Mouse (Mus musculus) kidney, postnatal 0 days (tissue): Measurements from ENCODE around the gene Stx12. TPM values are rescaled to one million over a fixed set of nuclear protein-coding genes. Genes with fewer than 3 reads are reported as not detected.
A peak's percentile ranks its signal among the peaks of the same experiment; 100 is the strongest.

Experiments
- ATAC-seq: fragments of 200-750 bp; cut with Nextera tagmentation; replicated peaks from 2 replicates; pipeline ENCODE4 v1.8.0; 2017; ENCODE audit warnings: low read depth, moderate number of reproducible peaks, moderate TSS enrichment, moderate library complexity; ENCODE audit not compliant: low FRiP score
- DNase-seq: peaks from one replicate; pipeline ENCODE4 v3.0.0-alpha.2; 2016; ENCODE audit warnings: low spot score
- H3K27ac ChIP-seq: fragments of 300-500 bp; sonication (generic); 2 replicates; pipeline ENCODE4 v1.5.1; 2014; ENCODE audit warnings: mild to moderate bottlenecking
- H3K27me3 ChIP-seq: fragments of 300-500 bp; sonication (generic); 2 replicates; pipeline ENCODE4 v1.6.1; 2014; ENCODE audit warnings: low read length, mixed read lengths; ENCODE audit not compliant: insufficient read depth
- H3K36me3 ChIP-seq: fragments of 300-500 bp; sonication (generic); 2 replicates; pipeline ENCODE4 v1.6.1; 2014; ENCODE audit warnings: low read length, mixed read lengths; ENCODE audit not compliant: insufficient read depth
- H3K4me1 ChIP-seq: fragments of 300-500 bp; sonication (generic); replicated peaks from 2 replicates; pipeline ENCODE4 v1.6.1; 2014; ENCODE audit warnings: antibody characterized with exemption, low read length, mixed read lengths; ENCODE audit not compliant: insufficient read depth
- H3K4me2 ChIP-seq: fragments of 300-500 bp; sonication (generic); 2 replicates; pipeline ENCODE4 v1.6.1; 2014; ENCODE audit warnings: mild to moderate bottlenecking, low read length, moderate library complexity, mixed read lengths
- H3K4me3 ChIP-seq: fragments of 300-500 bp; sonication (generic); replicated peaks from 2 replicates; pipeline ENCODE4 v1.5.1; 2014; ENCODE audit warnings: low read depth, low read length
- H3K9ac ChIP-seq: fragments of 300-500 bp; sonication (generic); 2 replicates; pipeline ENCODE4 v1.6.1; 2014; ENCODE audit warnings: low read depth, low read length
- H3K9me3 ChIP-seq: fragments of 300-500 bp; sonication (generic); replicated peaks from 2 replicates; pipeline ENCODE4 v1.6.1; 2016; ENCODE audit warnings: low read length, inconsistent platforms, mixed read lengths
- CTCF ChIP-seq: IDR thresholded peaks from 2 replicates; pipeline ENCODE4 v1.5.1; 2016; ENCODE audit warnings: antibody characterized with exemption, low read depth, mild to moderate bottlenecking, moderate library complexity
- WGBS: fragments of 180-500 bp; shearing (Covaris S2); extraction: QIAGEN DNeasy Blood & Tissue Kit; methylation state at CpG from one replicate; pipeline ENCODE4 v1.1.7; 2014; 5-methylcytosine and 5-hydroxymethylcytosine counted together
- polyA plus RNA-seq: library from polyadenylated mRNA; unstranded; fragments of >200 nt; fragmentation: Nextera tagmentation; extraction: Ambion mirVana; gene quantifications from 2 replicates; pipeline ENCODE4 v1.2.1, GENCODE M21; 2015

Stx12 gene
- polyA plus RNA-seq, 1 experiment from 2014 or later, result 59.5 TPM

- peak overlapping the region; percentile 82 for H3K4me3 ChIP-seq
- peaks cover 12% of the 10 kb centered on the region; the same call in 1 of the 2 replicates for H3K36me3 ChIP-seq
- H3K9me3 ChIP-seq, result no peaks in the 10 kb centered on the region
- no peak for TF ChIP-seq CTCF
- H3K4me2 ChIP-seq, result peak overlapping the region; percentile 96
- peaks cover 8% of the 10 kb centered on the region for H3K4me1 ChIP-seq
- peak overlapping the region; percentile 88 for H3K9ac ChIP-seq
- no peaks in the 10 kb centered on the region for H3K27me3 ChIP-seq
- ATAC-seq (no peak), DNase-seq (peak; percentile 31)
- peak overlapping the region; percentile 73 for H3K27ac ChIP-seq
- WGBS, result under 1% methylated on average over 30 of the region's 30 CpGs
Observed at GRCm38 (mm10) chr4:132842281-132842906, 41.9 kb downstream of the Stx12 start.

DNA sequence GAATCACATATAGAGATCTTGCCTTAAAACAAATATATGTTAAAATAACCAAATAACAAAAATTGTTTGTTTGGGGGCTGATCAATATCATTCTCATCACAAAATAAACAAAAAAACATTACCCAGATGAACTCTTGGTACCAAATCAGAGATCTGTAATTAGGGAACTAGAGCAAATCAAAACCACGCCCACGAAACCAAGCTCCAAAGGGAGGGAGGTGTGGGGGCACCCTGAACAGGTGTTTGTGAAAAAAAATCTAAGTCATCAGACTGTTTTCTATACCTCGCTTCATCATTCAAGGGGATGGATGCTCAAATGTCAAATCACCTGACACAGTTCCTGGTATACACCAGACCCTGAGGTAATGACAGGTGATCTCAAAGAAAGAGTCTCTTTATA, 42.8 kb downstream of the Stx12 start:
- no peak for TF ChIP-seq CTCF
- H3K4me1 ChIP-seq, result peaks cover 8% of the 10 kb centered on the region
- no peak for DNase-seq
- no peak overlapping the region for H3K27ac ChIP-seq
- H3K27me3 ChIP-seq, result no peaks in the 10 kb centered on the region
- H3K9me3 ChIP-seq, result no peaks in the 10 kb centered on the region
- H3K4me3 ChIP-seq, result peak overlapping the region; percentile 82; the same call in 1 of the 2 replicates
- no peak for ATAC-seq
- peak overlapping the region; percentile 88 for H3K9ac ChIP-seq
- WGBS, result 74% methylated on average over 3 of the region's 3 CpGs
- H3K4me2 ChIP-seq, result peak overlapping the region; percentile 96
- H3K36me3 ChIP-seq, result peaks cover 20% of the 10 kb centered on the region

DNA sequence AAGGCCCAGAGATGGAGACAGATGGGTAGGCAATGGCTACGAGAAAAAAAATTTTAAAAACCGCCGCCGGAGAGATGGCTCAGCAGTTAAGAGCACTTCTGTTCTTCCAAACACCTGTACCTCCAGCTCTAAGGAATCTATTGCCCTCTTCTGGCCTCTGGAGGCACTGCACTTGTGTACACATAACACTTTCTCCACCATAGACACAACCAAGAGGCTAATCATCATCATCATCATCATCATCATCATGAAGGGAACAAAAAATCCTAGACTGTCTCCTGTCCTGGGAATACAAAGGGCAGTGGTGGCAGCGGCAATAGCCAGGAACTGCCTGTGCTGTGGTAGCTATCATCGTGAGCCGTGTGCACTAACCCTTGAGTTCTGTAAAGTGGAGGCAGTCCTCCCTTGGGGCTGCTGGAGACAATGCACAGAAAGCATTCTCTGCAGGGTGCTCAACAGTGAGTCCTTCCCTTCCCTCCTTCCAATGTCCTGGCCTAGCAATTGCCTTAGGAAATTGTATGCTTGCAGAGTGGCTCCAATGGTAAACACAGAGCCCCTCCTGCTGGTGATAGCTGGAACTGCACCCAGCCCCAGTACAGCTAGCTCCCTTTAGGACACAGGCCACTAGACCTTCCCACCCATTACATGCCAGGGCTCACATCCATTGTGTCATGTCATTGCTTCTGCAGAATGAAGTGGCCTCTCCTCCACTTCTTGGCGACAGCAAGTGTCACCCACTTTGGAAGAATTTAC, 60.5 kb downstream of the Stx12 start:
- Histone ChIP-seq H3K27ac (no peak overlapping the region), H3K9ac (no peak overlapping the region), H3K9me3 (no peaks in the 10 kb centered on the region), H3K4me2 (no peak overlapping the region), H3K27me3 (no peaks in the 10 kb centered on the region), H3K36me3 (peaks cover 20% of the 10 kb centered on the region), H3K4me3 (no peak overlapping the region), H3K4me1 (no peaks in the 10 kb centered on the region)
- ATAC-seq (no peak), DNase-seq (peak; percentile 65)
- 68% methylated on average over 8 of the region's 8 CpGs for WGBS
- TF ChIP-seq CTCF, result peak; percentile 78

DNA sequence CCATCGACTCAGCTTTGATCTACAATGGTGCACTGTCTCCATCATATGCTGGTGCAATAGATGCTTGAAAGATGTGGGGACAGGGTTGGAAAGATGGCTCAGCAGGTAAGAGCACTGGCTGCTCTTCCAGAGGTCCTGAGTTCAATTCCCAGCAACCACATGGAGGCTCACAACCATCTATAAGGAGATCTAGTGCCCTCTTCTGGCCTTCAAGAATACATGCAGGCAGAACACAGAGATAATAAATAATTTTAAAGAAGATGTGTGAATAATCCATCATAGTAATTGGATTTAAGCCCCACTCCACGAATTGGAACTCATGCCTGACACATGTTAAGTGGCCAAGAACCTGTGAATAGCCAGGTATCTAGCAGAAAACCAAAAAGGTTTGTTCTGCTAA, 65.9 kb downstream of the Stx12 start:
- H3K9me3 ChIP-seq, result no peaks in the 10 kb centered on the region
- no peak for ATAC-seq
- peak; percentile 17; the same call in 1 of the 2 replicates for TF ChIP-seq CTCF
- no peaks in the 10 kb centered on the region for H3K27me3 ChIP-seq
- H3K4me1 ChIP-seq, result no peaks in the 10 kb centered on the region
- H3K9ac ChIP-seq, result no peak overlapping the region
- H3K4me2 ChIP-seq, result no peak overlapping the region
- no peak overlapping the region for H3K27ac ChIP-seq
- WGBS, result 58% methylated on average over 2 of the region's 2 CpGs
- no peaks in the 10 kb centered on the region for H3K36me3 ChIP-seq
- DNase-seq, result no peak
- no peak overlapping the region for H3K4me3 ChIP-seq

GRCm38 (mm10) chr4:132816855-132817254, 67.5 kb downstream of the Stx12 start:
- ATAC-seq (no peak), DNase-seq (no peak)
- Histone ChIP-seq H3K4me3 (no peak overlapping the region), H3K9me3 (no peaks in the 10 kb centered on the region), H3K9ac (no peak overlapping the region), H3K27me3 (no peaks in the 10 kb centered on the region), H3K4me2 (no peak overlapping the region), H3K36me3 (no peaks in the 10 kb centered on the region), H3K27ac (no peak overlapping the region), H3K4me1 (no peaks in the 10 kb centered on the region)
- 51% methylated on average over 2 of the region's 2 CpGs for WGBS
- no peak for TF ChIP-seq CTCF

DNA sequence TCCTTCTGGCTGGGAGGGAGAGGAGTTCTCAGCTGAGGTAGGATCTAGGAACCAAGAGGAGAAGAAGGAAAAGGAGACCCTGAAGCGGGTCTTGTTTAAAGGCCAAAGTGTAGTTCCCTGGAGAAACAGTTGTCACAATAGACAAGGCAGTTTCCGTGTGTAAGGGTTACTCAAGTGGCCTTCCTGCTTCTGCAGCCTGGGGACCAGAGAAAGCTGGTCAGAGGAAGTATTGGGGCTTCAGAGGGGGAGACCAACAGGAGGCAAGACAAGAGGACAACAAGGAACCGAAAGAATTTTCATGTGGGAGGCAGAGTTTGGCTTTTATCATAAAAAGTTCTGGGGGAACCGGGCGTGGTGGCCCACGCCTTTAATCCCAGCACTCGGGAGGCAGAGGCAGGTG, 67.9 kb downstream of the Stx12 start:
- H3K4me2 ChIP-seq, result no peak overlapping the region
- ATAC-seq (no peak), DNase-seq (no peak)
- H3K27ac ChIP-seq, result no peak overlapping the region
- H3K4me1 ChIP-seq, result no peaks in the 10 kb centered on the region
- H3K9me3 ChIP-seq, result no peaks in the 10 kb centered on the region
- no peak for TF ChIP-seq CTCF
- H3K4me3 ChIP-seq, result no peak overlapping the region
- no peak overlapping the region for H3K9ac ChIP-seq
- no peaks in the 10 kb centered on the region for H3K36me3 ChIP-seq
- no peaks in the 10 kb centered on the region for H3K27me3 ChIP-seq
- WGBS, result 81% methylated on average over 7 of the region's 7 CpGs
